Mouse (Mus musculus) frontal cortex, postnatal 25 days (tissue): ENCODE measurements at regions not wholly inside any gene's neighbourhood (a gene's known extent, or its start where the extent isn't known, plus 50 kb on each side); places are given as distances from the start of the nearest gene placed in this dataset.

ENCODE experiments used
- DNase-seq, 2 experiments: peaks; one replicate each; pipeline ENCODE4 v3.0.0; 2022; ENCODE audit warnings: low spot score in 2 of 2

DNA sequence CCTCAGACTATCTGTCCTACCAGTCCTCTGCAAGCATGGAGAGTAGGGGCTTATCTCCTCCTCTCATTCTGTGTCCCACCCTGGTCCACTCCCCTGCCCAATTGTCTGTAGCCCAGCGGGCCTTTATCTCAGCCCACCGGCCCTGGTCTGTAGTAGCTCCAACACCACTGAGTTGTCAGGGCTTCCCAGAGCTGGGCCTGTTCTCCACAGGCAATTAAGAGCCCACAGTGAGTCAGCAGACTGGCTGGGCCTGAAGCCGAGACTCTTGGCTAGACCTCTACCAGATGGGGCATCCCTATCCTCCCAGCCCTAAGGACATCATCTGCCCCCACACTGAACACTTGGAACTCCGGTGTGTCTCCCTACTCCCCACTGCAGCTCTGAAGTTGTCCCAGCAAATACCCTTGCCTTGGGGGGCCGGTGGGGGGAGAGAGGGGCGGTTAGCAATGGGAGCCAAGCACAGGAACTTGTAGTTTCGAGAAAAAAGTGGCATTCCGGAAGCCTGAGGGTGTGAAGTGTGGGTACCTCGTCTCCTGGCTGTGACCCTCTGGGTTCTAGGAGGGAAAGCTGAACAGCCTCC is 64.7 kb upstream of the Dlg1 start:
- DNase-seq: no peak

DNA sequence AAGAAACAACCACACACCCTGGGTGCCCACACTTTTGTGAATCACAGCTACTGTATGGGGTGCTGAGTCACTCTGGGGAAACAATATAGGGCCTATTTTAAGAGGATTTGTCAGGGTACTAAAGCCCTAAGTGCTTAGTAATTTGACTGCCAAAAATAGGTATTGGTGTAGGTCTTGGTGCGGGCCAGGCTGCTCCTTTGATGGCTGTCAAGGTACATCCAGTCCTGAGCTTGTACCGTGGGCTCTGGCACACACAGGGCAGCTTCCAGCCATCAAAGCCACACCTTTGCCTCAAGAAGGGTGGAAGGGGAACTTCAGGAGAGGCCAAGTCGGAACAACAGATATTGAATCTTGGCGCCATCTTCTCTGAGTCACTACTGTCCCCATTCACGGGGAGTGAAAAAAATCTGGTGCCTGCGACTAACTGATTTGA is 64.2 kb upstream of the Dlg1 start:
- DNase-seq: no peak

DNA sequence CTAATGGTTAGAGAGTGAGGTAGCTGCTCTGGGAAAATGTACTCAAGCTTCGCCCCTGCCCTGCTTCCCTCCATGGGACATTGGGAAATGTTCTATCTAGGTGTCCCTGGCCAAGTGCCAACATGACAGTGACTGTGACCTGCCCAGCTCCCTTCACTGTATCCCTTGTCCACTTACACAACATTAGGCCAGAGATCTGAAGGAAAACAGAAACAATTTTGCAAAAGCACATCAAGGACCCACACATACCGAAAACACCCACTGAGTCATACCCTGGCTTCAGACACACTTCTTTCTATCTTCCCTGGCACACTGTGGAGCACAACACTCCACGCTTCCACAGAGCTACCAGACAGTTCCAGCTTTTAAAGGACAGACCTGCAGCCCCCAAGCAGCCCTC is 62.0 kb upstream of the Dlg1 start:
- no peak for DNase-seq

DNA sequence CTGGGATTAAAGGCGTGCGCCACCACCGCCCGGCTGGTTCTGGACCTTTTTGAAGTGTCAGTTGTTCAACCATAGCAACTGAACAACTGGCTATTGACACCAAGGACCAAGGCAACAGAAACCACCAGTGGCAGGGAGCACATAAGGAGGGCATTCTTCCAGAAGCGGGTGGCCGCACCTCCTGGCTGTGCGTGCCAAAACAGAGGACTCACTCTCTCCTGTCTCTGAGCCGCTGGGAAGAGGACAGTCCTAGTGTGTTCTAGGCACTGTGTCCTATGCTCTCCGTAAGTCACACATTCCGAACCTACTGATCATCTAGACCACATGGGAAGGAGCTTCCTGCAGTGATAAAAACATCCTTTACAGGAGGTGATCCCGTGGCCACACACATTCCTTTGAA is 60.1 kb upstream of the Dlg1 start:
- no peak for DNase-seq

DNA sequence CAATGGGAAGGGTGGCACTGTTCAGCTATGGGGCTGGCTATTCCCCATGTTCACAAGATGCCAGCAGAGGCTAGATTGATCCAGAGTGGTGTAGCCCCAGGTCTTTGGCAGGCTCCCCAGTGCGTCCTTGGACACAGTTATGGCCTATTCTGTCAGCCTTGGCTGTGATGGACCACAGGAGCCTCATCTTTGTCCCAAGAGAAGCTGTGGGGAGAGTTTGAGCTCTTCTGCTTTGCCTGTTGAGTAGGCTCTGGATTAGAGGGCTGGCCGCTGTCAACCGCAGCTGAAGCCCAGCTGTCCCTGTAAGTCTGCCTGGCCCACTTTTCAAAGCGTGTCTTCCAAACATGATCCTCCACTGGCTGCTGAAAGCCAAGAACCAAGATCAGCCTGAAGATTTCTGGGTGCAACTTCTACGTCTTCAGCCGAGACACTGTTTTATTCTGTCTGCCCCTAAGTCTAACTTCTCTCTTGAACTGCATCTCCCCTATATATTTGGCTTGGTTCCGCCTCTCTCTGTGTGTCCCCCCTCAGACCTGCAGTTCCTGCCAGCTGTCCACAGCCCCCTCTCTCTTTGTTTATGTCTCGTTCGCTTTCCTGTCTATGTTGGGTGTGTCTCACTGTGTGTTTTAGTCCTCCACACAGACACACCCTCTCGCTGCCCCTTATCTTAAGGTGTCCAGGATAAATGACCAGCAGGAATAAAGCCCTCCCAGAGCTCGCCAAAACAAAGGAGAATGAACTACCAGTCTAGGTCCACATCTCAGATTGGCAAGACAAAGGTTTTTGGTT is 56.7 kb upstream of the Dlg1 start:
- no peak for DNase-seq

DNA sequence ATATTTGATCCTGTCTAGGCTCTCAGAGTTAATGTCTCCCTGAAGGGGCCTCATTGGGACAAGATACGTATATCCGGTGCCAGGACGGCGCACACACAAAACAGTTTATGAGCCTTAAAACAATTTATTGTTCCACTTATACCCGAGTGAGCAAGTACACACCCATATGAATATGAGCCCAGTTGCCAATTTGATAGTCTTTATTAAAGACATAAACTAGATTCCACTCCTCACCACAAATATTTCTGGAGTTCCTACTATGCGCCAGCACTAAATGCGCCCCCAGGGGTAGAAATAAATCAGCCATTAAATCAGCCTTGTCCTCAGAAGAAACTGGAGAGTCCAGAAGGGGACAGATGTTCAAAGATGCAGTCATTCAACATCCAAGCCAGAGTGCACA is 54.3 kb upstream of the Dlg1 start:
- no peak for DNase-seq

DNA sequence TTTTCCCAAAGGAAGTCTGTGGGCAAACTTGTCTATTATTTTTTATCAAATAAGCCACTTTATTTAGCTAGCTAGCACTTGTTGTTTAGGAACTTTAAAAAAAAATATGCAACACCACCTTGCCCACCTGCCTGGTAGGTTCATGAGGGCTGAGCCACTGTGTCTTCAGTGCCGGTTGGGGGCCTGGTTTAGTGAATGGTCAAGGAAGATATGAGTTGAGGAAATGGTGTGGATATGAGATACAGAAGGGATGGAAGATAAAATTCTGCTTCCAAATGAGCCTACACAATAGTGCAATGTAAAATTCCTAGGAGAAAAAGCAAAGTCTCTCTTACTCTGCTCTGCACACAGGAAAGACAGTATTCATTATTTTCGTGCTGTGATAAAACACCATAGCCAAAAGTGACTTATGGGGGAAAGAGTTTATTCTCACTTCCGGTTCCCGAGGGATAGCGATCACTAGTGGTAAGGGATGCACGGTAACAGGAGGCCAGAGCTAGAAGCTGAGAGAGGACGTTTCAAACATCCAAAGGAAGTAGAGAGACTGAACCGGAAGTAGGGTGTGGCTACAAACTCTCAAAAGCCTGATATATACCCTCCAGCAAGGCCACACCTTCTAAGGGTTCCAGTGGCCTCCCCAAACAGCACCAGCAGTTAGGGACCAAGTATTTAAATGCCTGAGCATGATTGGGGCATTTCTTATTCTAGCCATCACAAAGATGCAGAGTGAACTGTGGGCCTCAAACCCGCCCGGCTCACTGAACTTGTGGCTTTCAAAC is 53.7 kb upstream of the Dlg1 start:
- no peak for DNase-seq
